Mouse (Mus musculus): ENCODE results near the gene Pidd1. TPM values are rescaled to one million over a fixed set of nuclear protein-coding genes. Genes with fewer than 3 reads are reported as not detected.
A peak's percentile ranks its signal among the peaks of the same experiment; 100 is the strongest.

The Pidd1 gene
- polyA plus RNA-seq, 1 experiment from 2014 or later, result 15.7 TPM

- Histone ChIP-seq H3K9me3 (ENCODE audit: control insufficient read depth, low read length) (no peaks in the 10 kb centered on the region), H3K9ac (ENCODE audit: low read length) (no peak overlapping the region), H3K4me2 (ENCODE audit: low read depth, severe bottlenecking) (no peak overlapping the region), H3K27me3 (ENCODE audit: control insufficient read depth, insufficient read depth, low read length) (peaks cover 41% of the 10 kb centered on the region), H3K4me1 (ENCODE audit: control insufficient read depth, insufficient read depth, low read length) (peaks cover 23% of the 10 kb centered on the region), H3K36me3 (ENCODE audit: control insufficient read depth, insufficient read depth, low read length) (no peaks in the 10 kb centered on the region), H3K27ac (replicated peaks; ENCODE audit: low read depth, low read length) (no peak overlapping the region), H3K4me3 (ENCODE audit: low read depth, low read length) (no peak overlapping the region)
- no peak for ATAC-seq (ENCODE audit: insufficient number of reproducible peaks, low FRiP score, low TSS enrichment, low read depth)
- 90% methylated on average over 17 of the region's 17 CpGs for WGBS
- DNase-seq (ENCODE audit: low spot score), result no peak
These were observed 15.5 kb upstream of the Pidd1 start for GRCm38 (mm10) chr7:141459301-141459711.

GRCm38 (mm10) chr7:141458661-141459060 is 14.8 kb upstream of the Pidd1 start:
- no peak for ATAC-seq (ENCODE audit: insufficient number of reproducible peaks, low FRiP score, low TSS enrichment, low read depth)

GRCm38 (mm10) chr7:141457986-141458660 is 14.3 kb upstream of the Pidd1 start:
- 73% methylated on average over 15 of the region's 15 CpGs for WGBS
- peak; percentile 68 for DNase-seq (ENCODE audit: low spot score)
- H3K9me3 ChIP-seq (ENCODE audit: control insufficient read depth, low read length), result no peaks in the 10 kb centered on the region

More at GRCm38 (mm10) chr7:141458661-141459060, 14.8 kb upstream of the Pidd1 start:
- H3K4me1 ChIP-seq (ENCODE audit: control insufficient read depth, insufficient read depth, low read length), result peaks cover 23% of the 10 kb centered on the region
- no peak overlapping the region for H3K27ac ChIP-seq (replicated peaks; ENCODE audit: low read depth, low read length)
- peaks cover 35% of the 10 kb centered on the region for H3K27me3 ChIP-seq (ENCODE audit: control insufficient read depth, insufficient read depth, low read length)
- 89% methylated on average over 11 of the region's 11 CpGs for WGBS
- DNase-seq (ENCODE audit: low spot score), result no peak
- no peaks in the 10 kb centered on the region for H3K9me3 ChIP-seq (ENCODE audit: control insufficient read depth, low read length)
- H3K4me3 ChIP-seq (ENCODE audit: low read depth, low read length), result no peak overlapping the region
- H3K4me2 ChIP-seq (ENCODE audit: low read depth, severe bottlenecking), result no peak overlapping the region
- no peak overlapping the region for H3K9ac ChIP-seq (ENCODE audit: low read length)
- H3K36me3 ChIP-seq (ENCODE audit: control insufficient read depth, insufficient read depth, low read length), result no peaks in the 10 kb centered on the region

GRCm38 (mm10) chr7:141457236-141457635 is 13.4 kb upstream of the Pidd1 start:
- DNase-seq (ENCODE audit: low spot score) (no peak), ATAC-seq (ENCODE audit: insufficient number of reproducible peaks, low FRiP score, low TSS enrichment, low read depth) (no peak)
- H3K9me3 ChIP-seq (ENCODE audit: control insufficient read depth, low read length), result no peaks in the 10 kb centered on the region
- no peak overlapping the region for H3K4me3 ChIP-seq (ENCODE audit: low read depth, low read length)
- H3K27ac ChIP-seq (replicated peaks; ENCODE audit: low read depth, low read length), result no peak overlapping the region
- no peak overlapping the region for H3K4me2 ChIP-seq (ENCODE audit: low read depth, severe bottlenecking)
- H3K9ac ChIP-seq (ENCODE audit: low read length), result no peak overlapping the region
- no peaks in the 10 kb centered on the region for H3K36me3 ChIP-seq (ENCODE audit: control insufficient read depth, insufficient read depth, low read length)
- peaks cover 24% of the 10 kb centered on the region for H3K27me3 ChIP-seq (ENCODE audit: control insufficient read depth, insufficient read depth, low read length)
- peaks cover 17% of the 10 kb centered on the region for H3K4me1 ChIP-seq (ENCODE audit: control insufficient read depth, insufficient read depth, low read length)
- 97% methylated on average over 14 of the region's 14 CpGs for WGBS

More at GRCm38 (mm10) chr7:141457986-141458660, 14.3 kb upstream of the Pidd1 start:
- Histone ChIP-seq H3K4me3 (ENCODE audit: low read depth, low read length) (no peak overlapping the region), H3K27ac (replicated peaks; ENCODE audit: low read depth, low read length) (no peak overlapping the region), H3K9ac (ENCODE audit: low read length) (no peak overlapping the region), H3K27me3 (ENCODE audit: control insufficient read depth, insufficient read depth, low read length) (peaks cover 30% of the 10 kb centered on the region), H3K4me2 (ENCODE audit: low read depth, severe bottlenecking) (no peak overlapping the region), H3K36me3 (ENCODE audit: control insufficient read depth, insufficient read depth, low read length) (no peaks in the 10 kb centered on the region), H3K4me1 (ENCODE audit: control insufficient read depth, insufficient read depth, low read length) (peaks cover 21% of the 10 kb centered on the region)
- ATAC-seq (ENCODE audit: insufficient number of reproducible peaks, low FRiP score, low TSS enrichment, low read depth), result no peak

GRCm38 (mm10) chr7:141456739-141457138 is 12.9 kb upstream of the Pidd1 start:
- 90% methylated on average over 6 of the region's 6 CpGs for WGBS
- no peak overlapping the region for H3K9ac ChIP-seq (ENCODE audit: low read length)
- no peak overlapping the region for H3K4me2 ChIP-seq (ENCODE audit: low read depth, severe bottlenecking)
- no peak overlapping the region for H3K27ac ChIP-seq (replicated peaks; ENCODE audit: low read depth, low read length)
- peaks cover 19% of the 10 kb centered on the region for H3K27me3 ChIP-seq (ENCODE audit: control insufficient read depth, insufficient read depth, low read length)
- no peaks in the 10 kb centered on the region for H3K9me3 ChIP-seq (ENCODE audit: control insufficient read depth, low read length)
- H3K36me3 ChIP-seq (ENCODE audit: control insufficient read depth, insufficient read depth, low read length), result peaks cover 2% of the 10 kb centered on the region; the same call in 1 of the 2 replicates
- H3K4me3 ChIP-seq (ENCODE audit: low read depth, low read length), result no peak overlapping the region
- H3K4me1 ChIP-seq (ENCODE audit: control insufficient read depth, insufficient read depth, low read length), result peaks cover 13% of the 10 kb centered on the region
- ATAC-seq (ENCODE audit: insufficient number of reproducible peaks, low FRiP score, low TSS enrichment, low read depth) (no peak), DNase-seq (ENCODE audit: low spot score) (no peak)

- H3K36me3 ChIP-seq (ENCODE audit: control insufficient read depth, insufficient read depth, low read length), result peaks cover 9% of the 10 kb centered on the region; the same call in 1 of the 2 replicates
- peaks cover 11% of the 10 kb centered on the region for H3K4me1 ChIP-seq (ENCODE audit: control insufficient read depth, insufficient read depth, low read length)
- H3K27ac ChIP-seq (replicated peaks; ENCODE audit: low read depth, low read length), result no peak overlapping the region
- DNase-seq (ENCODE audit: low spot score) (peak; percentile 60), ATAC-seq (ENCODE audit: insufficient number of reproducible peaks, low FRiP score, low TSS enrichment, low read depth) (no peak)
- no peaks in the 10 kb centered on the region for H3K9me3 ChIP-seq (ENCODE audit: control insufficient read depth, low read length)
- peak overlapping the region; percentile 96 for H3K4me2 ChIP-seq (ENCODE audit: low read depth, severe bottlenecking)
- peak overlapping the region; percentile 47; the same call in 1 of the 2 replicates for H3K9ac ChIP-seq (ENCODE audit: low read length)
- peak overlapping the region; percentile 62 for H3K4me3 ChIP-seq (ENCODE audit: low read depth, low read length)
- H3K27me3 ChIP-seq (ENCODE audit: control insufficient read depth, insufficient read depth, low read length), result peaks cover 11% of the 10 kb centered on the region; the same call in 1 of the 2 replicates
- 1% methylated on average over 23 of the region's 23 CpGs for whole genome bisulfite sequencing
These were observed 11.9 kb upstream of the Pidd1 start for GRCm38 (mm10) chr7:141455610-141456314.

- H3K4me2 ChIP-seq (ENCODE audit: low read depth, severe bottlenecking), result peak within 1 kb of the TSS; percentile 96
- H3K9me3 ChIP-seq (ENCODE audit: control insufficient read depth, low read length), result no peaks in the 10 kb centered on the region
- peak within 1 kb of the TSS; percentile 62 for H3K4me3 ChIP-seq (ENCODE audit: low read depth, low read length)
- H3K9ac ChIP-seq (ENCODE audit: low read length), result peak within 1 kb of the TSS; percentile 47
- 0 out of 2 replicates have a peak within 1 kb of the TSS, but pooled peaks have one; percentile 45 for H3K27ac ChIP-seq (replicated peaks; ENCODE audit: low read depth, low read length)
- 0 out of 2 replicates have a peak, but pooled peaks cover 5% of the 10 kb centered on the region for H3K27me3 ChIP-seq (ENCODE audit: control insufficient read depth, insufficient read depth, low read length)
- peaks cover 11% of the 10 kb centered on the region for H3K4me1 ChIP-seq (ENCODE audit: control insufficient read depth, insufficient read depth, low read length)
- peaks cover 11% of the 10 kb centered on the region; the same call in 1 of the 2 replicates for H3K36me3 ChIP-seq (ENCODE audit: control insufficient read depth, insufficient read depth, low read length)
- ATAC-seq (ENCODE audit: insufficient number of reproducible peaks, low FRiP score, low TSS enrichment, low read depth) (peak; percentile 80), DNase-seq (ENCODE audit: low spot score) (peak; percentile 95)
- under 1% methylated on average over 45 of the region's 45 CpGs for WGBS
These were observed 11.2 kb upstream of the Pidd1 start, which contains the start of gene Pnpla2 for GRCm38 (mm10) chr7:141454967-141455551. Gene Pnpla2, plus strand, starts transcription at chr7:141455198.

GRCm38 (mm10) chr7:141453636-141454035 is 9.8 kb upstream of the Pidd1 start:
- Histone ChIP-seq H3K4me3 (ENCODE audit: low read depth, low read length) (no peak overlapping the region), H3K4me1 (ENCODE audit: control insufficient read depth, insufficient read depth, low read length) (peaks cover 12% of the 10 kb centered on the region), H3K9me3 (ENCODE audit: control insufficient read depth, low read length) (no peaks in the 10 kb centered on the region), H3K27ac (replicated peaks; ENCODE audit: low read depth, low read length) (no peak overlapping the region), H3K27me3 (ENCODE audit: control insufficient read depth, insufficient read depth, low read length) (no peaks in the 10 kb centered on the region), H3K9ac (ENCODE audit: low read length) (no peak overlapping the region), H3K36me3 (ENCODE audit: control insufficient read depth, insufficient read depth, low read length) (peaks cover 11% of the 10 kb centered on the region; the same call in 1 of the 2 replicates), H3K4me2 (ENCODE audit: low read depth, severe bottlenecking) (no peak overlapping the region)
- ATAC-seq (ENCODE audit: insufficient number of reproducible peaks, low FRiP score, low TSS enrichment, low read depth) (no peak), DNase-seq (ENCODE audit: low spot score) (no peak)
- WGBS, result 72% methylated on average over 2 of the region's 2 CpGs

Data from limb, embryonic 11.5 days (tissue).